Mouse (Mus musculus) kidney, embryonic 15.5 days (tissue): ENCODE data around the gene Tapbp. TPM values are rescaled to one million over a fixed set of nuclear protein-coding genes. Genes with fewer than 3 reads are reported as not detected.

ENCODE experiments used
- ATAC-seq: fragments of 200-750 bp; cut with Nextera tagmentation; replicated peaks from 2 replicates; pipeline ENCODE4 v1.8.0; 2017; ENCODE audit warnings: moderate TSS enrichment; ENCODE audit not compliant: low FRiP score
- H3K27ac ChIP-seq: fragments of 300-500 bp; sonication (generic); 2 replicates; pipeline ENCODE4 v1.5.1; 2015; ENCODE audit warnings: mild to moderate bottlenecking, inconsistent platforms
- H3K27me3 ChIP-seq: fragments of 300-500 bp; sonication (generic); 2 replicates; pipeline ENCODE4 v1.6.1; 2015; ENCODE audit warnings: inconsistent platforms
- H3K36me3 ChIP-seq: fragments of 300-500 bp; sonication (generic); 2 replicates; pipeline ENCODE4 v1.6.1; 2015; ENCODE audit warnings: inconsistent platforms
- H3K4me1 ChIP-seq: fragments of 300-500 bp; sonication (generic); 2 replicates; pipeline ENCODE4 v1.6.1; 2015; ENCODE audit warnings: inconsistent platforms
- H3K4me2 ChIP-seq: fragments of 300-500 bp; sonication (generic); 2 replicates; pipeline ENCODE4 v1.6.1; 2015; ENCODE audit warnings: moderate library complexity, mild to moderate bottlenecking, inconsistent platforms
- H3K4me3 ChIP-seq: fragments of 300-500 bp; sonication (generic); replicated peaks from 2 replicates; pipeline ENCODE4 v1.5.1; 2015; ENCODE audit warnings: mild to moderate bottlenecking, inconsistent platforms
- H3K9ac ChIP-seq: fragments of 300-500 bp; sonication (generic); 2 replicates; pipeline ENCODE4 v1.6.1; 2015; ENCODE audit warnings: mild to moderate bottlenecking, inconsistent platforms
- H3K9me3 ChIP-seq: fragments of 300-500 bp; sonication (generic); replicated peaks from 2 replicates; pipeline ENCODE4 v1.6.1; 2016; ENCODE audit warnings: inconsistent platforms
- WGBS: fragments of 180-500 bp; shearing (Covaris S2); methylation state at CpG from one replicate; pipeline ENCODE4 v1.1.7; 2015; ENCODE audit warnings: mixed read lengths; 5-methylcytosine and 5-hydroxymethylcytosine counted together
- microRNA-seq: library from miRNA; unstranded; fragments of <30 nt; microRNA quantifications from one replicate; pipeline ENCODE4, GENCODE M21; 2016
- polyA plus RNA-seq: library from polyadenylated mRNA; unstranded; fragments of >200 nt; fragmentation: Nextera tagmentation; extraction: Ambion mirVana; gene quantifications from 2 replicates; pipeline ENCODE4 v1.2.1, GENCODE M21; 2015

Gene Tapbp
- polyA plus RNA-seq, 1 experiment from 2014 or later = 35.9 TPM

DNA sequence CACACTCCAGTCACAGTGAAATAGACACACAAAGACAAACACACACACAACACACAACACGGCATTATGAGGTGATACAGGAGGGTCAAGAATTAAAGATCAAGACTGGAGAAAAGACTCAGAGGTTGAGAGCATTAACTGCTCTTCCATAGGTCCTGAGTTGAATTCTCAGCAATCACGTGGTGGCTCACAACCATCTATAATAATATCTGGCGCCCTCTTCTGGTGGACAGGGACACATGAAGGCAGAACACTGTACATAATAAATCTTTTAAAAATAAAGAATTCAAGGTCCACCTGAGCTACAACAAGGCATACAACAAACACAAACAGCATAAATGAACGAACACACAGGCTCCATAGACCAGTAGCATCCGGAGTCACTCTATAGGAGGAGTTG is 53.2 kb downstream of the Tapbp start:
- Histone ChIP-seq H3K27me3 (peaks cover 3% of the 10 kb centered on the region; the same call in 1 of the 2 replicates), H3K4me2 (no peak overlapping the region), H3K4me3 (no peak overlapping the region), H3K9me3 (no peaks in the 10 kb centered on the region), H3K9ac (no peak overlapping the region), H3K27ac (no peak overlapping the region), H3K4me1 (no peaks in the 10 kb centered on the region), H3K36me3 (peaks cover 24% of the 10 kb centered on the region)
- WGBS = 28% methylated on average over 5 of the region's 5 CpGs
- ATAC-seq = peak; percentile 27; the same call in 1 of the 2 replicates

GRCm38 (mm10) chr17:33969394-33969793 is 53.7 kb downstream of the Tapbp start:
- no peak for ATAC-seq
- WGBS = 79% methylated on average over 4 of the region's 4 CpGs
- Histone ChIP-seq H3K9ac (no peak overlapping the region), H3K4me3 (no peak overlapping the region), H3K27me3 (peaks cover 3% of the 10 kb centered on the region; the same call in 1 of the 2 replicates), H3K9me3 (no peaks in the 10 kb centered on the region), H3K4me1 (no peaks in the 10 kb centered on the region), H3K27ac (no peak overlapping the region), H3K4me2 (no peak overlapping the region), H3K36me3 (peaks cover 21% of the 10 kb centered on the region)

- Histone ChIP-seq H3K9ac (no peak overlapping the region), H3K27me3 (peaks cover 28% of the 10 kb centered on the region), H3K4me3 (no peak overlapping the region), H3K9me3 (no peaks in the 10 kb centered on the region), H3K27ac (no peak overlapping the region), H3K4me2 (no peak overlapping the region), H3K4me1 (peaks cover 1% of the 10 kb centered on the region), H3K36me3 (no peaks in the 10 kb centered on the region)
- 5% methylated on average over 1 of the region's 1 CpGs for WGBS
- no peak; the same call in 1 of the 2 replicates for ATAC-seq
Measured at GRCm38 (mm10) chr17:33972691-33973090, 57.0 kb downstream of the Tapbp start.

GRCm38 (mm10) chr17:33973572-33973971 is 57.9 kb downstream of the Tapbp start:
- H3K4me2 ChIP-seq = no peak overlapping the region

GRCm38 (mm10) chr17:33977861-33978557 is 62.3 kb downstream of the Tapbp start:
- peak overlapping the region; percentile 27; the same call in 1 of the 2 replicates for H3K9ac ChIP-seq
- H3K9me3 ChIP-seq = no peaks in the 10 kb centered on the region
- H3K27me3 ChIP-seq = peaks cover 60% of the 10 kb centered on the region
- H3K4me1 ChIP-seq = peaks cover 30% of the 10 kb centered on the region
- no peaks in the 10 kb centered on the region for H3K36me3 ChIP-seq
- H3K4me3 ChIP-seq = peak overlapping the region; percentile 47
- 2% methylated on average over 57 of the region's 57 CpGs for WGBS
- H3K4me2 ChIP-seq = peak overlapping the region; percentile 75
- ATAC-seq = no peak
- no peak overlapping the region for H3K27ac ChIP-seq

More at GRCm38 (mm10) chr17:33973572-33973971, 57.9 kb downstream of the Tapbp start:
- Histone ChIP-seq H3K4me1 (peaks cover 10% of the 10 kb centered on the region), H3K27me3 (peaks cover 37% of the 10 kb centered on the region), H3K9me3 (no peaks in the 10 kb centered on the region), H3K27ac (no peak overlapping the region), H3K9ac (no peak overlapping the region), H3K4me3 (no peak overlapping the region), H3K36me3 (no peaks in the 10 kb centered on the region)
- WGBS = 66% methylated on average over 3 of the region's 3 CpGs
- ATAC-seq = no peak

DNA sequence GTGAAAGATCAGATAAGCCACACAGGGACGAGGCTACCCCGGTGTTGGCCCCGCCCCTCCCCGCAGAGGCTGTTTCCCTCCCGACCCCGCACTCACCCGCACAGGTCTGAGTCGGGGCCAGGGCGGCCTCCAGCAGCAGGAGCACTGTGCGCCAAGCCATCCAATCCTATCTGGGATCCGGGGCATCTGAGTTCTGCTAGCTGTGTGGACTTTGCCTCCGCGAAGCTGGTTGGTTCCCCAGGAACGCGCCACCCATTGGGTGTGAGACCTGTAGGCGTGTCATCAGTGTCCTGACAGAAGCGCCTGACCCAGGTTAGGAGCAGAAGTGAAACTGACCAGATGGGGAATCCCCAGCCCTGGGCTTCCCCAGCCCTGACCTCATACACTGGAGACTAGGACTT is 62.9 kb downstream of the Tapbp start:
- H3K36me3 ChIP-seq = no peaks in the 10 kb centered on the region
- peaks cover 58% of the 10 kb centered on the region for H3K27me3 ChIP-seq
- H3K4me2 ChIP-seq = peak overlapping the region; percentile 75
- peaks cover 30% of the 10 kb centered on the region for H3K4me1 ChIP-seq
- WGBS = under 1% methylated on average over 17 of the region's 17 CpGs
- no peaks in the 10 kb centered on the region for H3K9me3 ChIP-seq
- H3K4me3 ChIP-seq = peak overlapping the region; percentile 47
- ATAC-seq = peak; percentile 76
- no peak overlapping the region for H3K27ac ChIP-seq
- H3K9ac ChIP-seq = peak overlapping the region; percentile 27; the same call in 1 of the 2 replicates

Small RNA genes within 50 kb of the gene (microRNA-seq; reads per million reads assigned to microRNA genes)
- gene Gm27740 = not detected

Other genes starting within 250 kb of the Tapbp start
- gene Hnrnpm, start 229.0 kb upstream of the Tapbp start, polyA plus RNA-seq = 369 and 383 TPM in 2 replicates
- 50.9 and 57.5 TPM in 2 replicates for gene March2, start 197.2 kb upstream of the Tapbp start, polyA plus RNA-seq
- 275 and 342 TPM in 2 replicates for gene Rab11b, start 155.4 kb upstream of the Tapbp start, polyA plus RNA-seq
- gene Angptl4, start 134.1 kb upstream of the Tapbp start, polyA plus RNA-seq = 21.5 and 27.9 TPM in 2 replicates
- gene Kank3, start 105.4 kb upstream of the Tapbp start, polyA plus RNA-seq = 46.5 and 53.4 TPM in 2 replicates
- gene Rps28, start 91.3 kb upstream of the Tapbp start, polyA plus RNA-seq = 1,038 and 1,163 TPM in 2 replicates
- gene Ndufa7, start 91.3 kb upstream of the Tapbp start, polyA plus RNA-seq = 490 and 495 TPM in 2 replicates
- 97.9 and 102 TPM in 2 replicates for gene Cd320, start 72.8 kb upstream of the Tapbp start, polyA plus RNA-seq
- gene Gm7029, start 42.1 kb upstream of the Tapbp start, polyA plus RNA-seq = not detected in 2 replicates
- gene Kifc1, start 25.2 kb upstream of the Tapbp start, polyA plus RNA-seq = 8.2 and 9.1 TPM in 2 replicates
- gene Platr17, start 10.8 kb upstream of the Tapbp start, polyA plus RNA-seq = 0.19 TPM in 1 of 2 replicates, not detected in the other
- gene Daxx, start 6.5 kb upstream of the Tapbp start, polyA plus RNA-seq = 47.6 and 60.0 TPM in 2 replicates
- gene Zbtb22, start within 50 bp of the Tapbp start, polyA plus RNA-seq = 17.5 and 19.3 TPM in 2 replicates
- 30.7 and 34.5 TPM in 2 replicates for gene Rgl2, start 13.6 kb downstream of the Tapbp start, polyA plus RNA-seq
- gene Pfdn6, start 24.4 kb downstream of the Tapbp start, polyA plus RNA-seq = 171 and 183 TPM in 2 replicates
- 41.8 and 44.0 TPM in 2 replicates for gene Wdr46, start 24.8 kb downstream of the Tapbp start, polyA plus RNA-seq
- gene B3galt4, start 35.6 kb downstream of the Tapbp start, polyA plus RNA-seq = 5.1 and 5.6 TPM in 2 replicates
- gene Vps52, start 39.9 kb downstream of the Tapbp start, polyA plus RNA-seq = 48.0 and 53.5 TPM in 2 replicates
- gene Rps18, start 40.1 kb downstream of the Tapbp start, polyA plus RNA-seq = 1,731 and 1,904 TPM in 2 replicates
- gene H2-K1, start 84.4 kb downstream of the Tapbp start, polyA plus RNA-seq = 24.6 and 27.2 TPM in 2 replicates
- gene Ring1, start 108.8 kb downstream of the Tapbp start, polyA plus RNA-seq = 20.3 and 21.7 TPM in 2 replicates
- gene H2-Ke6, start 112.2 kb downstream of the Tapbp start, polyA plus RNA-seq = 51.7 and 52.5 TPM in 2 replicates
- gene Slc39a7, start 115.8 kb downstream of the Tapbp start, polyA plus RNA-seq = 197 and 211 TPM in 2 replicates
- gene Rxrb, start 115.9 kb downstream of the Tapbp start, polyA plus RNA-seq = 50.5 and 53.0 TPM in 2 replicates
- 2.2 and 6.6 TPM in 2 replicates for gene Col11a2, start 123.5 kb downstream of the Tapbp start, polyA plus RNA-seq
- 0.39 and 0.64 TPM in 2 replicates for gene H2-Oa, start 176.4 kb downstream of the Tapbp start, polyA plus RNA-seq
- 14.8 and 15.9 TPM in 2 replicates for gene H2-DMa, start 203.6 kb downstream of the Tapbp start, polyA plus RNA-seq
- 135 and 140 TPM in 2 replicates for gene Brd2, start 206.7 kb downstream of the Tapbp start, polyA plus RNA-seq
- gene H2-DMb2, start 227.4 kb downstream of the Tapbp start, polyA plus RNA-seq = 22.6 and 25.3 TPM in 2 replicates
- gene H2-DMb1, start 237.2 kb downstream of the Tapbp start, polyA plus RNA-seq = 4.9 and 6.0 TPM in 2 replicates